Mouse (Mus musculus) cerebellum, adult (tissue): ENCODE results near the gene Stub1.
"Not testable (repeated sequence)": the region's sequence is repeated elsewhere in the genome, so short reads cannot be mapped to it uniquely, and the experiment has no call there.

Experiments used
- ATAC-seq: cut with Nextera tagmentation; 2 replicates; pipeline ENCODE4 v1.9.2; 2017; ENCODE audit warnings: mild to moderate bottlenecking, moderate library complexity, mixed read lengths; ENCODE audit not compliant: insufficient number of reproducible peaks, low FRiP score, low TSS enrichment

The Stub1 gene

GRCm38 (mm10) chr17:25833291-25833663, at the start of gene Stub1:
TSS of gene Stub1 (minus strand) at chr17:25833404.
- 0 out of 2 replicates have a peak, but pooled peaks have one; percentile 2 for ATAC-seq

- ATAC-seq, result no peak
Observed at GRCm38 (mm10) chr17:25882306-25882705, 49.1 kb upstream of the Stub1 start.

- no peak for ATAC-seq
Observed at GRCm38 (mm10) chr17:25881691-25882090, 48.5 kb upstream of the Stub1 start.

- no peak for ATAC-seq
Observed at GRCm38 (mm10) chr17:25880913-25881641, 47.9 kb upstream of the Stub1 start.

GRCm38 (mm10) chr17:25880196-25880910, 47.1 kb upstream of the Stub1 start, which contains the start of gene Wfikkn1:
TSS of gene Wfikkn1 (minus strand) at chr17:25880858.
- ATAC-seq, result no peak

- ATAC-seq, result no peak
Observed at GRCm38 (mm10) chr17:25879750-25880149, 46.5 kb upstream of the Stub1 start.

GRCm38 (mm10) chr17:25879261-25879660, 46.1 kb upstream of the Stub1 start:
- ATAC-seq, result no peak

- no peak for ATAC-seq
Observed at GRCm38 (mm10) chr17:25878611-25879180, 45.5 kb upstream of the Stub1 start.

- ATAC-seq, result no peak
Observed at GRCm38 (mm10) chr17:25877741-25878610, 44.8 kb upstream of the Stub1 start.

- ATAC-seq, result no peak
Observed at GRCm38 (mm10) chr17:25877025-25877424, 43.8 kb upstream of the Stub1 start.

- no peak for ATAC-seq
Observed at GRCm38 (mm10) chr17:25876347-25876915, 43.2 kb upstream of the Stub1 start.

- ATAC-seq, result peak; percentile 80; the same call in 1 of the 2 replicates
Observed at GRCm38 (mm10) chr17:25875171-25876136, 42.2 kb upstream of the Stub1 start.

- peak; percentile 38; the same call in 1 of the 2 replicates for ATAC-seq
Observed at GRCm38 (mm10) chr17:25874721-25875170, 41.5 kb upstream of the Stub1 start, which contains the start of gene Mettl26. TSS of gene Mettl26 (plus strand) at chr17:25875074.

- ATAC-seq, result no peak
Observed at GRCm38 (mm10) chr17:25874148-25874720, 41.0 kb upstream of the Stub1 start.

- ATAC-seq, result no peak
Observed at GRCm38 (mm10) chr17:25873405-25874147, 40.4 kb upstream of the Stub1 start.

- no peak for ATAC-seq
Observed at GRCm38 (mm10) chr17:25872676-25873075, 39.5 kb upstream of the Stub1 start.

GRCm38 (mm10) chr17:25871566-25871965, 38.4 kb upstream of the Stub1 start:
- not testable (repeated sequence) for ATAC-seq

GRCm38 (mm10) chr17:25869954-25870353, 36.8 kb upstream of the Stub1 start:
- no peak for ATAC-seq
